Mouse (Mus musculus) right cerebral cortex, adult 18-20 months (tissue): ENCODE data around the gene Zbtb9.
A peak's percentile ranks its signal among the peaks of the same experiment; 100 is the strongest.

ENCODE experiments used
- DNase-seq: peaks from one replicate; pipeline ENCODE4 v3.0.0; 2022; ENCODE audit warnings: mixed read lengths

Zbtb9 gene

DNA sequence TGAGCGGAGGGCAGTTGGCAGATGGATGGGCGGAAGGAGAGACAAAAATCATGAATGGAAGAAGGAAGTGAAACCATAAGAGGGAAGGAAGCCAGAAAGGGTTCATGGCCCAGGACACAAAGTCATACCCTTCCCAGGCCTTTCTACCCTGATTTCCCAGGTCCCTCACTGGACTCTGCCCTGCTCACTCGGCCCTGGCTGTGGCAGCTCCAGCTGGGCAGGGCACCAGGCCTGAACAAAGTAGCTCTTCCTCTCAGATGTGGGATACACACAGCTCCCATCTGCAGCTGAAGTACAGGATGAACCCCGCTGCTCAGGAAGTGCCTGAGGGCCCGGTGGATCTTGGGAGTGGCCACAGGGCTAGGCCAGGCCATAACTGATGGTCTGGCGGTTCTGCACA lies 69.9 kb downstream of the Zbtb9 start:
- no peak for DNase-seq

DNA sequence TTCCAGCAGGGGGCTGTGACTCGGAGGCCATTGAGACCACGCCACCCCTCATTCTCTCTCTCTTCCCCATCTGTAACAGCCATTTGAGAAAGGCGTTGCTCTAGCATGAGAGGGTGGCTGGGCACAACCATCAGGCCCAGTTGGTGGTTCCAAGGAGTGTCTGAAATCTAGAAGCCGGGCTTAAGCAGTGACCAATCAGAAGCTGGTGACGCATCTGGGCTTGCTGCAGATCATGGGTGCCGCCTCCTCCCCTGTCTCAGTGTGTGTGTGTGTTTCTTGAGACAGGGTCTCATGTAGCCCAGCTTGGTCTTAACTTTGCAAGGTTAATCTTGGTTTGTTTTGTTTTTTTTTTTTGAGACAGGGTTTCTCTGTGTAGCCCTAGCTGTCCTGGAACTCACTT lies 72.2 kb downstream of the Zbtb9 start:
- DNase-seq: no peak

DNA sequence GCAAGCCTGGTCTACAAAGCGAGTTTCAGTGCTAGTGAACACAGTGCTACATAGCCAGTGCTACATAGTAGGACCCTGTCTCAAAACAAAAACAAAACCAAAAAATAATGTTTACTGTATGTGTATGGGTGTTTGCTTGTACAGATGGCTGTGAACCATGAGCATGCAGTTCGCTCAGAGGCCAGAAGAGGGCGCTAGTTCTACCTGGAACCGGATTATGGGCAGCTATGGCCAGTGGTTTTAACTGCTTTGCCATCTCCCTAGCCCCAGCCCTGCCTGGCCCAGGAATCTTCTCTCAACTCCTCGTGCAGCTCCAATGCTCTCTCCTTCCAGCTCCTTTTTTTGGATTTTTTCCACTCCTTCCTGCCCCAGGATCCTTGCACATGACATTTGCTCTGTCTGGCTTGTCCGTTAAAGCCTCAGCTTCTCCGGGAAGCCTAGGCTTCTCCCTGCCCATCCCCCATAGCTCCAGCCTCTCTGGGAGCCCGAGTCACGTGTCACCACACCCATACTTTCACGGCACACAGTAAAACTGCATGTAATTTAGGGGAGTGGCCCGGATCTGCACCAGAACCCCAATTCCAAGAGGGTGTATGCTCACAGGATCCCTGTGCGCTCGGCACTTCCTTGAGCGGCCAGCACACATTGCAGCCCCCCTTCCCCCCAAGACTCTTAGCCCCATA lies 74.9 kb downstream of the Zbtb9 start:
- DNase-seq: no peak

DNA sequence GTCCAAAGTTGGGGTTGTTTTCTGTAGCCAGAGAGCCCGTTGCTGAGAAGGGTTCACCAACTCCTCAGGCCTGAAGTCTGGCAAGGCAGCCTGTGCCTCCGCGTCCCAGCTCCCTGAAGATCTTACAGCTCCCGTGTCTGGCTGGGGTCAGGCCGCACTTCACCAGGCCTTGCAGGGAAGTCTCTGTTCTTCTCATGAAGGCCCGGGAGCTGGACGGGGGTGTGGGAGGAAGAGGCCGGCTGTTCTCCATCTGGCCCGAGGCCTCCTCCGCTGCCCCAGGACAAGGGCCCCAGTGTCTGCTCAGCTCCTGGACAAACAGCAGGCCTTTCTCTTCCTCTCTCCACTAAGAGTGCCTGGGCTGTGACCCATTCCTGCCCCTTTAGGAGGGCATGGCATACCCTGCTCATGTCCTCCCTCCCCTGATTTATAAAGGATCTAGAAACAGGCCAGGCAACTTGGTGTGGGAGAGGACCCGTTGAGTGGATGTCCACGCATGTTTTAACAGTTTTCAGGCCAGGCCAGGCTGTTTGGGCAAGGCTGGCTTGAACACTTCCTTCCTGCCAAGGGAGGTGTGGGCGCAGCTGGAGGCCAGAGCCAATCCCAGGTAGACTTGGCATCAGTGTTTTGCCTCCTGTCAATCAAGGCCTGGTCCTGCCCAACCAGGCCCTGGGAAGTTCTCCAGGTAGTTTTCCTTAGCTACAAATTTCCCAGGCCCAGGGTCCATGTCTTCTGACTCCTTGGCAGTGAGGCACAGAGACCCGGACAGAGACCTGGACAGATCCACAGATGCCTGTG lies 75.7 kb downstream of the Zbtb9 start:
- DNase-seq: no peak

DNA sequence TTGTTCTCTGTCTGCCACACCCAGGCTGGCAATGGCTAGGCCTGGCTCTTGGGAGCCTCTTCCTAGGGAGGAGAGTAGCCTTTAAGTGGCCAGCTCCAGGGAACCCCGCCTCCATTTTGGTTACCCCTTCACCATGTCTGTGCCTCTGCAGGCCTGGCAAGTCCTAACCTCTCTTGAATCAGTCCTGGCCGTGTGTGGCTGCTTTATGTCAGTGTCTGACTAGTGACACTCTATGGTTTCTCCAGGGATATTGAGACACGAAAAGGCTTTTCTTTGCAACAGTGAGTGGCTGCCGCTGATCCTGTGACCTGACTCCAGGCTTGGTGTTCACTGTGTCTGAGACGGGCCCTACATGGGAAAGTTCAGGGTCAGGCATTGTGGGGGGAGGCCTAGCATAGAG lies 77.9 kb downstream of the Zbtb9 start:
- no peak for DNase-seq

DNA sequence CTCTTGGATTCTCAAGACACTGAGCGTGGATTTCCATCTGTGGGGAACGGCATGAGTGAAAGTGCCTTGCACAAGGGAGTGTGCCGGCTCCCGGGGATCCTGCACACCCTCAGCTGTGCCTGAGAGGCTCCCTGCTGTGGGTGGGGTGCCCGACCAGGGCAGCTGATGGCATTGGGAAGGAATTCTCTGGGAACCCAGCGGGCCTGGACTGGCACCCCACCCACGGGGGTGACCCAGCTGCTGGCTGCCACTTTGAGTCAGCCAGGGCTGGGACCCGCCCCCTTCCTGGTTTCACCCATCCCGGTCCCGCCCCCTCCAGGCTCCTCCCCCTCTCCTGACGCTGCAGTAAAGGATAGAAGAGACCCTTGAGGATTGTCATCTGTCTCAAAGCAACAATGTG lies 78.5 kb downstream of the Zbtb9 start:
- DNase-seq: no peak

DNA sequence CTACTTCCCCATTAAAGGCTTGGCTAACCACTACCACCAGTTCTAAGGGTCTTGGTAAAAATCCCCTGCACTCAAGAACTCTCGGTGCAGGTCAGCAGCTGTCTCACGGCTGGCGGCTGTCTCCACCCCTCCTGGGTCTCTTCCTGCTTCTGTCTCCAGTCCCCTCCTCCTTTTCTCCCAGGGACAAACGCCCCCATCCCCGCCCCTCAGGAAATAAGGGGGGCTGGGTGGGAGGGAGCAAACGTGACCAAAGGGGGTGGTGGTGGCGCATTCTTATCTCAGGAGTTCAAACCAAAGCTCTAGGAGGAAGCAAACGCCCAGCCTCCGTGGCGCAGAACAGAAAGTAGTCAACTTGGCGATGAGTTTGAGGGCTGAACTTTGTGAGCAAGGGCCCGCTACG lies 83.2 kb downstream of the Zbtb9 start:
- DNase-seq: no peak

DNA sequence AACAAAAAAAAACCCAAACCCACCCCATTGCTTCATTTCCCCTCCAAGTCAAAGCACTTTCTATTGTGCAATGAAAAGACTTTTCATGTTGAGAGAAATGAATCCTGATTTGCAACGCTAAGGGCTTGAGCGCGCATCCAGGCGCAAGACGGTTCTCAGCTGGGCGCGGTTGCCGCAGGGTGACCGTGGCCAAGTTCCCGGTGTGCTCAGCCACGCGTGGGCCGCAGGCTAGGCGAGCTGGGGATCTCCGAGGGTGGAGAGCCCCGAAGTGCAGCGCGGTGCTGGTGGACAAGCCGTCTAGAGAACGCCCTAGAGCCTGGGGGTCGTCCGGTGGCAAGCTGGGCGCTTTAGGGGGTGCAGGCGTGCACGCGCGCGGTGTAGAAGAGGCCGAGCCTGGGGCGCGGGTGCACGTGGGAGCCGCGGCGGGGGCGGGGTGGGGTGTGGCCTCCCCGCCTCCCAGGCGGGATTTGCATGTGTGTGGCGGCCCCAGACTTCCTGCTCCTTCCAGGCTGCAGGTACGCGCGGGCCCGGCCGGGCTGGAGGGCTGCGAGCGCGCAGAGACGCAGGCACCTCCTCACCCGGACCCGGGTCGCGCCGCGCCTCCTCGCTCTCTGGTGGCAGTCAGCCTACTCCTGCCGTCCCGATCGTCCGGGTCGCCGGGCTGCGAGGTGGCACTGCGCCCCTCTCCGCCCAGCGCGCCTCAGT lies 84.0 kb downstream of the Zbtb9 start, which contains the start of gene Itpr3:
Itpr3 (plus strand) TSS at position 493 of the 705 bp plus-strand sequence.
- peak; percentile 27 for DNase-seq

DNA sequence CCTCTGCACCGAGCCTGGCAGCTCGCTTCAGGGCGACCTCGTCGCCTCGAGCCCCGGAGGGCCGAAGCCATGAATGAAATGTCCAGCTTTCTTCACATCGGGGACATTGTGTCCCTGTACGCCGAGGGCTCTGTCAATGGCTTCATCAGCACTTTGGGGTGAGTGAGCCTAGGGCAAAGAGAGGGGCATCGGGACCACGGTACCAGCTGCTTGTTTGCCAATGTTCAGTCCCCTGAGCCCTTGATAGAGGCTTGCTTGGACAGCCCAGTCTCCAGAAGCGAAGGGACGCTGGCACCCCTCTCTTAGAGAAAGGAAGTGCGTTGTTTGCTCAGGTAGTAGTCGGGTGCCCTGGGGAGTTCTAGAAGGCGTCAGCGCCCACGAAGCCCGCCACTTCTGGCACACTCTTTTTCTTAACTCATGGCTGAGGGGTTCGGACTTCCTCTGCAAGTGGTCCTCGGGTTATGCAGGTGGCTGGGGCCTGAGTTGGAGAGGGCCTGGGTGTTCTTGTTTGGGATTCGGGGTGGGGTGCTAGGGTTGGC lies 84.6 kb downstream of the Zbtb9 start:
- no peak for DNase-seq
